ENCODE assay signal across 9 mouse cellular contexts in the genomic region with DNA sequence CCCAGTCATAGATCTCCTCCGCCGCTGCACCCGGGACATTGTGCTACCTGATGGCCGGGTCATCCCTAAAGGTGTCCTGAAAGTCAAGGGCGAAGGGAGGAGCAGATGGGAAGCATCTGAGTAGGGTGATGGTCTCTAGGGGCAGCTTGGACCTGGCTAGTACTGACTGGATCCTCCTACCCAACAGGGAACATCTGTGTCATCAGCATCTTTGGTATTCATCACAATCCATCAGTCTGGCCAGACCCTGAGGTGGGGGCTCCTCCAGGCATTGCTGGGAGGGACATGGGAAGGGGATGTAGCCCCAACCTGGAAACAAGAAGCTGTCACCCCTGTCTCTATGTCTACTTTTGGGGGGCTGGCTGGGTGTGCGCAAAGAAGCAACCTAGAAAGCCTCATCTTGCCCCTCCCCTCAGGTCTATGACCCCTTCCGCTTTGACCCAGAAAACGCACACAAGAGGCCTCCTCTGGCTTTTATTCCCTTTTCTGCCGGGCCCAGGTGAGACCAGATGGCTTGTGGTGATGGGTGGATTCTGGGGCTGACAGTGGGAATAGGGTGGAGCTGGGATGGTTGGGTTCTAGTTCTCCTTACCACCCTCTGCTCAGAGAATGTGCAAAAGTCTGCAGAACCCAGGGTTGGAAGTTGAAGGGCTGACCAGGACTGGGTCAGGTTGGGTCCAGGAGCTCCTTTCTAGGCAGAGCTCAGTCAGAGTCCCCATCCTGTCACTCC. TPM values are rescaled to one million over a fixed set of nuclear protein-coding genes. Genes with fewer than 3 reads are reported as not detected.
A peak's percentile ranks its signal among the peaks of the same experiment; 100 is the strongest.
DNase-seq lines count a peak whose midpoint lies in the region; ATAC-seq and TF ChIP-seq lines count a peak whose summit lies in the region.
"Not testable (repeated sequence)": the region's sequence is repeated elsewhere in the genome, so short reads cannot be mapped to it uniquely, and the experiment has no call there.
"Had no signal": no experiment of that assay in that cellular context is flagged by ENCODE, and none has a peak within 500 bp of the region (broad histone marks: within the 10 kb centered on the region; RNA-seq: fewer than 3 reads in every experiment).

No protein-coding gene starts in this region.

- ATAC-seq in hindbrain, embryonic 15.5 days (ENCODE audit: low FRiP score, low read depth): peak; percentile 40
- ATAC-seq in lung, embryonic 14.5 days (ENCODE audit: insufficient read depth): peak; percentile 28; the same call in 1 of the 2 replicates
- peak; percentile 62 for ATAC-seq in midbrain, embryonic 15.5 days (replicated peaks)
- ATAC-seq in stomach, embryonic 15.5 days (ENCODE audit: insufficient read depth, low FRiP score, low read depth): not testable (repeated sequence)

- TF ChIP-seq CTCF in ES-Bruce4 (IDR thresholded peaks at IDR 0.05; ENCODE audit: low read depth, low read length); embryonic fibroblast, embryonic 13.5 days (IDR thresholded peaks at IDR 0.05; ENCODE audit: borderline replicate concordance, insufficient read depth, low read length); lung, embryonic 14.5 days (IDR thresholded peaks at IDR 0.05; ENCODE audit: low read depth): not testable (repeated sequence)

- DNase-seq in heart, embryonic 10.5 days (ENCODE audit: low spot score); limb, embryonic 10.5 days (ENCODE audit: low spot score); lung, embryonic 14.5 days: not testable (repeated sequence)

- H3K9me3 ChIP-seq in ES-Bruce4 (replicated peaks; ENCODE audit: control insufficient read depth, insufficient read depth, low read length, poor library complexity, severe bottlenecking); heart, embryonic 10.5 days; hindbrain, embryonic 15.5 days; limb, embryonic 10.5 days (replicated peaks); lung, embryonic 14.5 days (ENCODE audit: low read depth, low read length); midbrain, embryonic 15.5 days; stomach, embryonic 15.5 days: not testable (repeated sequence)

- not testable (repeated sequence) for H3K27me3 ChIP-seq in ES-Bruce4 (ENCODE audit: control insufficient read depth, insufficient read depth, low read length, poor library complexity, severe bottlenecking); heart, embryonic 10.5 days (ENCODE audit: insufficient read depth, poor library complexity, severe bottlenecking); hindbrain, embryonic 15.5 days; limb, embryonic 10.5 days (ENCODE audit: low read depth, poor library complexity, severe bottlenecking); lung, embryonic 14.5 days (ENCODE audit: insufficient read depth, low read length); midbrain, embryonic 15.5 days (replicated peaks); stomach, embryonic 15.5 days (replicated peaks)

- H3K27ac ChIP-seq in ES-Bruce4 (ENCODE audit: insufficient read depth, low read length); embryonic fibroblast, embryonic 13.5 days (ENCODE audit: insufficient read depth, low read length); limb, embryonic 10.5 days; lung, embryonic 14.5 days (ENCODE audit: low read depth); stomach, embryonic 15.5 days: not testable (repeated sequence)
- H3K27ac ChIP-seq in heart, embryonic 10.5 days: peak overlapping the region; percentile 49; the same call in 1 of the 2 replicates
- H3K27ac ChIP-seq in hindbrain, embryonic 15.5 days (replicated peaks): peak overlapping the region; percentile 63
- 0 out of 2 replicates have a peak overlapping the region, but pooled peaks have one; percentile 58 for H3K27ac ChIP-seq in midbrain, embryonic 15.5 days

- 84% methylated on average over 9 of the region's 9 CpGs for WGBS in heart, embryonic 10.5 days
- 88% methylated on average over 9 of the region's 9 CpGs for WGBS in hindbrain, embryonic 15.5 days
- WGBS in limb, embryonic 10.5 days: 86% methylated on average over 9 of the region's 9 CpGs
- WGBS in lung, embryonic 14.5 days: 76% methylated on average over 9 of the region's 9 CpGs
- 86% methylated on average over 9 of the region's 9 CpGs for WGBS in midbrain, embryonic 15.5 days
- WGBS in stomach, embryonic 15.5 days: 86% methylated on average over 9 of the region's 9 CpGs

- TF ChIP-seq POLR2A in ES-Bruce4 (IDR thresholded peaks at IDR 0.05; ENCODE audit: insufficient read depth, low read length); embryonic fibroblast, embryonic 13.5 days (IDR thresholded peaks at IDR 0.05; ENCODE audit: low read depth, low read length): not testable (repeated sequence)

- H3K4me2 ChIP-seq in hindbrain, embryonic 15.5 days: peak overlapping the region; percentile 78
- H3K4me2 ChIP-seq in lung, embryonic 14.5 days: peak overlapping the region; percentile 65
- peak overlapping the region; percentile 66 for H3K4me2 ChIP-seq in midbrain, embryonic 15.5 days
- H3K4me2 ChIP-seq in stomach, embryonic 15.5 days: peak overlapping the region; percentile 70

- H3K36me3 ChIP-seq in ES-Bruce4 (ENCODE audit: control insufficient read depth, insufficient read depth, low read length, poor library complexity, severe bottlenecking); heart, embryonic 10.5 days; hindbrain, embryonic 15.5 days; limb, embryonic 10.5 days; lung, embryonic 14.5 days (ENCODE audit: insufficient read depth); midbrain, embryonic 15.5 days (replicated peaks); stomach, embryonic 15.5 days: not testable (repeated sequence)

- TF ChIP-seq EP300 in ES-Bruce4 (IDR thresholded peaks at IDR 0.05; ENCODE audit: insufficient read depth, low read depth, low read length): not testable (repeated sequence)

- H3K4me1 ChIP-seq in ES-Bruce4 (ENCODE audit: control insufficient read depth, insufficient read depth, low read length); embryonic fibroblast, embryonic 13.5 days (ENCODE audit: control insufficient read depth, insufficient read depth, low read length); heart, embryonic 10.5 days; limb, embryonic 10.5 days; lung, embryonic 14.5 days (ENCODE audit: insufficient read depth); midbrain, embryonic 15.5 days; stomach, embryonic 15.5 days: not testable (repeated sequence)
- peaks cover 10% of the 10 kb centered on the region for H3K4me1 ChIP-seq in hindbrain, embryonic 15.5 days (replicated peaks)

- H3K4me3 ChIP-seq in ES-Bruce4 (ENCODE audit: low read depth, low read length): peak overlapping the region; percentile 66
- 0 out of 2 replicates have a peak overlapping the region, but pooled peaks have one; percentile 23 for H3K4me3 ChIP-seq in embryonic fibroblast, embryonic 13.5 days (ENCODE audit: insufficient read depth, low read length)
- H3K4me3 ChIP-seq in heart, embryonic 10.5 days: peak overlapping the region; percentile 52
- H3K4me3 ChIP-seq in hindbrain, embryonic 15.5 days: peak overlapping the region; percentile 45
- H3K4me3 ChIP-seq in limb, embryonic 10.5 days: peak overlapping the region; percentile 45
- H3K4me3 ChIP-seq in lung, embryonic 14.5 days (ENCODE audit: low read depth, low read length): peak overlapping the region; percentile 30
- H3K4me3 ChIP-seq in midbrain, embryonic 15.5 days: peak overlapping the region; percentile 43
- peak overlapping the region; percentile 35 for H3K4me3 ChIP-seq in stomach, embryonic 15.5 days (replicated peaks)

- not testable (repeated sequence) for H3K9ac ChIP-seq in ES-Bruce4 (ENCODE audit: low read depth, poor library complexity, severe bottlenecking); stomach, embryonic 15.5 days
- peak overlapping the region; percentile 57 for H3K9ac ChIP-seq in hindbrain, embryonic 15.5 days
- peak overlapping the region; percentile 46; the same call in 1 of the 2 replicates for H3K9ac ChIP-seq in lung, embryonic 14.5 days
- H3K9ac ChIP-seq in midbrain, embryonic 15.5 days: peak overlapping the region; percentile 44

RNA-seq across cellular contexts. Expression of gene Cyp4f37, which starts 13.3 kb away (rescaled TPM):
- not detected in 2 replicates for polyA plus RNA-seq in ES-Bruce4 (2011; ENCODE audit: insufficient read depth, insufficient read length, low read depth, missing spikeins)
- not detected in 2 replicates for polyA plus RNA-seq in embryonic fibroblast, embryonic 13.5 days (2011; ENCODE audit: insufficient read length, low read depth, missing spikeins)
- not detected in 2 replicates for polyA plus RNA-seq in heart, embryonic 10.5 days (2016; fragmentation: Nextera tagmentation; extraction: Ambion mirVana)
- 0.43 and 0.67 TPM in 2 replicates for polyA plus RNA-seq in hindbrain, embryonic 15.5 days (2015; fragmentation: Nextera tagmentation; extraction: Ambion mirVana)
- not detected in 2 replicates for polyA plus RNA-seq in limb, embryonic 10.5 days (2016; fragmentation: Nextera tagmentation; extraction: Ambion mirVana)
- polyA plus RNA-seq in lung, embryonic 14.5 days (2014; fragmentation: Nextera tagmentation; extraction: Ambion mirVana): not detected in 2 replicates
- polyA plus RNA-seq in midbrain, embryonic 15.5 days (2015; fragmentation: Nextera tagmentation; extraction: Ambion mirVana): 0.48 and 1.3 TPM in 2 replicates
- polyA plus RNA-seq in stomach, embryonic 15.5 days (2015; fragmentation: Nextera tagmentation; extraction: Ambion mirVana): not detected in 2 replicates
- polyA plus RNA-seq: large intestine, adult 2 months had no signal

RNA-seq across cellular contexts. Expression of gene Cyp4f40, which starts 24.3 kb away (rescaled TPM):
- polyA plus RNA-seq in ES-Bruce4 (2011; ENCODE audit: insufficient read depth, insufficient read length, low read depth, missing spikeins): not detected in 2 replicates
- polyA plus RNA-seq in embryonic fibroblast, embryonic 13.5 days (2011; ENCODE audit: insufficient read length, low read depth, missing spikeins): not detected in 2 replicates
- polyA plus RNA-seq in heart, embryonic 10.5 days (2016; fragmentation: Nextera tagmentation; extraction: Ambion mirVana): not detected in 2 replicates
- 0.16 TPM in 1 of 2 replicates, not detected in the other for polyA plus RNA-seq in hindbrain, embryonic 15.5 days (2015; fragmentation: Nextera tagmentation; extraction: Ambion mirVana)
- polyA plus RNA-seq in limb, embryonic 10.5 days (2016; fragmentation: Nextera tagmentation; extraction: Ambion mirVana): not detected in 2 replicates
- not detected in 2 replicates for polyA plus RNA-seq in lung, embryonic 14.5 days (2014; fragmentation: Nextera tagmentation; extraction: Ambion mirVana)
- 0.26 TPM in 1 of 2 replicates, not detected in the other for polyA plus RNA-seq in midbrain, embryonic 15.5 days (2015; fragmentation: Nextera tagmentation; extraction: Ambion mirVana)
- polyA plus RNA-seq in stomach, embryonic 15.5 days (2015; fragmentation: Nextera tagmentation; extraction: Ambion mirVana): 2.9 and 3.6 TPM in 2 replicates

RNA-seq across cellular contexts. Expression of gene Cyp4f15, which starts 51.0 kb away (rescaled TPM):
- 0.58 TPM in 1 of 2 replicates, not detected in the other for polyA plus RNA-seq in ES-Bruce4 (2011; ENCODE audit: insufficient read depth, insufficient read length, low read depth, missing spikeins)
- not detected in 2 replicates for polyA plus RNA-seq in embryonic fibroblast, embryonic 13.5 days (2011; ENCODE audit: insufficient read length, low read depth, missing spikeins)
- 0.41 and 0.83 TPM in 2 replicates for polyA plus RNA-seq in heart, embryonic 10.5 days (2016; fragmentation: Nextera tagmentation; extraction: Ambion mirVana)
- 2.4 and 3.5 TPM in 2 replicates for polyA plus RNA-seq in hindbrain, embryonic 15.5 days (2015; fragmentation: Nextera tagmentation; extraction: Ambion mirVana)
- polyA plus RNA-seq in limb, embryonic 10.5 days (2016; fragmentation: Nextera tagmentation; extraction: Ambion mirVana): 0.75 and 0.98 TPM in 2 replicates
- polyA plus RNA-seq in lung, embryonic 14.5 days (2014; fragmentation: Nextera tagmentation; extraction: Ambion mirVana): not detected in 2 replicates
- polyA plus RNA-seq in midbrain, embryonic 15.5 days (2015; fragmentation: Nextera tagmentation; extraction: Ambion mirVana): 1.5 and 1.7 TPM in 2 replicates
- polyA plus RNA-seq in stomach, embryonic 15.5 days (2015; fragmentation: Nextera tagmentation; extraction: Ambion mirVana): 0.98 and 1.7 TPM in 2 replicates
